Mouse (Mus musculus) brain, embryonic 14.5 days (tissue): Measurements from ENCODE around the gene Lrrc25.

Experiments used
- CTCF ChIP-seq: fragments of 200-500 bp; IDR thresholded peaks from 2 replicates; pipeline ENCODE4 v1.5.1; 2012; ENCODE audit warnings: inconsistent platforms, mild to moderate bottlenecking, moderate library complexity, borderline replicate concordance; ENCODE audit not compliant: insufficient read depth, insufficient read length; ENCODE audit errors: extremely low read depth
- POLR2A ChIP-seq: fragments of 200-500 bp; IDR thresholded peaks from 2 replicates; pipeline ENCODE4 v1.6.1; 2012; ENCODE audit warnings: mild to moderate bottlenecking, inconsistent platforms, borderline replicate concordance; ENCODE audit not compliant: poor library complexity, insufficient read depth, insufficient read length, severe bottlenecking; ENCODE audit errors: extremely low read depth

GRCm38 (mm10) chr8:70585258-70585652, 30.7 kb upstream of the Lrrc25 start:
- no peak for TF ChIP-seq POLR2A
- TF ChIP-seq CTCF = peak; percentile 77
